Mouse (Mus musculus) ES-E14 (cell line): Measurements from ENCODE around the gene Psmd2. TPM values are rescaled to one million over a fixed set of nuclear protein-coding genes. Genes with fewer than 3 reads are reported as not detected.

Source experiments
- DNase-seq: peaks from one replicate; pipeline ENCODE4 v3.0.0-alpha.2; 2013; ENCODE audit warnings: low read depth, low spot score
- H3K27ac ChIP-seq: 2 replicates; pipeline ENCODE4 v1.5.1; 2012; ENCODE audit warnings: low read depth, mild to moderate bottlenecking, low read length, moderate library complexity, mixed read lengths; ENCODE audit not compliant: poor library complexity, insufficient read depth, severe bottlenecking
- H3K36me3 ChIP-seq: 2 replicates; pipeline ENCODE4 v1.6.1; 2012; ENCODE audit warnings: mild to moderate bottlenecking, low read length, moderate library complexity, mixed read lengths; ENCODE audit not compliant: control insufficient read depth, poor library complexity, insufficient read depth, severe bottlenecking
- H3K4me1 ChIP-seq, 2 experiments: fragments of 150-350 bp in 1 of 2; sonication (generic) in 1 of 2; 2 replicates each; pipeline ENCODE4 v1.6.1; 2012; ENCODE audit warnings: low read length in 2 of 2, mild to moderate bottlenecking in 1 of 2, mixed read lengths in 1 of 2; ENCODE audit not compliant: control insufficient read depth in 2 of 2, insufficient read depth in 2 of 2, poor library complexity in 1 of 2
- H3K4me3 ChIP-seq, 2 experiments: fragments of 150-350 bp in 1 of 2; sonication (generic) in 1 of 2; 2 replicates each; pipeline ENCODE4 v1.5.1; 2012; ENCODE audit warnings: low read length in 2 of 2, low read depth in 1 of 2, mild to moderate bottlenecking in 1 of 2, mixed read lengths in 1 of 2; ENCODE audit not compliant: insufficient read depth in 1 of 2, poor library complexity in 1 of 2, severe bottlenecking in 1 of 2
- H3K9ac ChIP-seq: 2 replicates; pipeline ENCODE4 v1.6.1; 2012; ENCODE audit warnings: low read depth, mild to moderate bottlenecking, low read length, mixed read lengths; ENCODE audit not compliant: poor library complexity, insufficient read depth, severe bottlenecking
- H3K9me3 ChIP-seq: fragments of 150-350 bp; sonication (generic); 2 replicates; pipeline ENCODE4 v1.6.1; 2012; ENCODE audit warnings: low read depth, mild to moderate bottlenecking, low read length; ENCODE audit not compliant: control insufficient read depth, insufficient read depth
- CHD2 ChIP-seq: IDR thresholded peaks from 2 replicates; pipeline ENCODE4 v1.6.1; 2014; ENCODE audit warnings: mild to moderate bottlenecking, low read depth, low read length, inconsistent platforms
- HCFC1 ChIP-seq: IDR thresholded peaks from 2 replicates; pipeline ENCODE4 v1.6.1; 2012; ENCODE audit warnings: low read length, inconsistent platforms, borderline replicate concordance; ENCODE audit not compliant: insufficient read depth
- MAFK ChIP-seq: IDR thresholded peaks from 2 replicates; pipeline ENCODE4 v1.6.1; 2014; ENCODE audit warnings: mild to moderate bottlenecking, low read depth, low read length, inconsistent platforms; ENCODE audit not compliant: insufficient read depth
- ZC3H11A ChIP-seq: IDR thresholded peaks from 2 replicates; pipeline ENCODE4 v1.6.1; 2012; ENCODE audit warnings: low read depth, mild to moderate bottlenecking, inconsistent platforms, low read length, borderline replicate concordance
- ZNF384 ChIP-seq: IDR thresholded peaks from 2 replicates; pipeline ENCODE4 v1.6.1; 2012; ENCODE audit warnings: low read depth, low read length, inconsistent platforms
- in situ Hi-C, 2 experiments: fragments of 600-800 bp; cut with MboI; formaldehyde crosslinking; loops; one replicate each; pipeline ENCODE4 v1.15.1; 2025; ENCODE audit warnings: low sequenced_read_pairs in 2 of 2, inconsistent platforms in 1 of 2; ENCODE audit not compliant: unreplicated experiment in 2 of 2
- total RNA-seq: library from RNA; depleted of rRNA; stranded (reverse); fragments of 300-350 nt; gene quantifications from 2 replicates; pipeline ENCODE4 v1.2.3, GENCODE M21; 2012; rRNA removed

Psmd2 gene
- total RNA-seq, 1 experiment, result 302 TPM

- H3K9ac ChIP-seq, result no peak overlapping the region
- H3K4me3 ChIP-seq, result no peak overlapping the region
- in situ Hi-C loops, result no loop called here
- TF ChIP-seq ZC3H11A, result no peak
- TF ChIP-seq CHD2, result no peak
- TF ChIP-seq HCFC1, result no peak
- TF ChIP-seq MAFK, result no peak
- TF ChIP-seq ZNF384, result no peak
- no peaks in the 10 kb centered on the region for H3K9me3 ChIP-seq
- H3K4me1 ChIP-seq, result peaks cover 7 to 36% of the 10 kb centered on the region in 2 experiments
- peaks cover 65% of the 10 kb centered on the region for H3K36me3 ChIP-seq
- no peak for DNase-seq
- no peak overlapping the region for H3K27ac ChIP-seq
Observed at GRCm38 (mm10) chr16:20710370-20710769, 58.9 kb downstream of the Psmd2 start.

- peaks cover 63% of the 10 kb centered on the region for H3K36me3 ChIP-seq
- in situ Hi-C loops, result no loop called here
- peaks cover 7 to 36% of the 10 kb centered on the region in 2 experiments for H3K4me1 ChIP-seq
- no peak overlapping the region for H3K27ac ChIP-seq
- H3K9me3 ChIP-seq, result no peaks in the 10 kb centered on the region
- no peak overlapping the region for H3K4me3 ChIP-seq
- no peak overlapping the region for H3K9ac ChIP-seq
- no peak for TF ChIP-seq MAFK
- no peak for TF ChIP-seq CHD2
- TF ChIP-seq HCFC1, result no peak
- TF ChIP-seq ZC3H11A, result no peak
- no peak for TF ChIP-seq ZNF384
- no peak for DNase-seq
Observed at GRCm38 (mm10) chr16:20710810-20711209, 59.4 kb downstream of the Psmd2 start.

GRCm38 (mm10) chr16:20712190-20712589, 60.7 kb downstream of the Psmd2 start:
- Histone ChIP-seq H3K9ac (no peak overlapping the region), H3K4me3 (no peak overlapping the region), H3K27ac (no peak overlapping the region), H3K4me1 (peaks cover 2 to 29% of the 10 kb centered on the region in 2 experiments; a peak in 2 of 4 replicates), H3K9me3 (no peaks in the 10 kb centered on the region), H3K36me3 (peaks cover 56% of the 10 kb centered on the region)
- no peak for TF ChIP-seq ZNF384
- no peak for TF ChIP-seq ZC3H11A
- TF ChIP-seq HCFC1, result no peak
- no peak for TF ChIP-seq CHD2
- no peak for TF ChIP-seq MAFK
- no peak for DNase-seq
- in situ Hi-C loops, result no loop called here

- DNase-seq, result no peak
- Histone ChIP-seq H3K36me3 (peaks cover 49% of the 10 kb centered on the region), H3K4me1 (peaks cover 2 to 22% of the 10 kb centered on the region in 2 experiments; a peak in 2 of 4 replicates), H3K9ac (no peak overlapping the region), H3K4me3 (no peak overlapping the region), H3K27ac (no peak overlapping the region), H3K9me3 (no peaks in the 10 kb centered on the region)
- TF ChIP-seq HCFC1 (no peak), ZC3H11A (no peak), ZNF384 (no peak), CHD2 (no peak), MAFK (no peak)
- in situ Hi-C loops, result no loop called here
Observed at GRCm38 (mm10) chr16:20712889-20713288, 61.4 kb downstream of the Psmd2 start.

Other genes with a start within 250 kb of the Psmd2 start
- 159 and 168 TPM in 2 replicates for gene Abcc5, start 225.3 kb upstream of the Psmd2 start, total RNA-seq
- gene Eif2b5, start 152.8 kb upstream of the Psmd2 start, total RNA-seq, result 159 and 173 TPM in 2 replicates
- gene Dvl3, start 134.7 kb upstream of the Psmd2 start, total RNA-seq, result 10.6 and 10.8 TPM in 2 replicates
- 170 and 236 TPM in 2 replicates for gene Ap2m1, start 116.2 kb upstream of the Psmd2 start, total RNA-seq
- 49.8 and 64.0 TPM in 2 replicates for gene Abcf3, start 103.1 kb upstream of the Psmd2 start, total RNA-seq
- gene Vwa5b2, start 62.2 kb upstream of the Psmd2 start, total RNA-seq, result 0.69 and 1.2 TPM in 2 replicates
- gene Eef1akmt4, start 40.1 kb upstream of the Psmd2 start, total RNA-seq, result 21.6 and 23.0 TPM in 2 replicates
- gene Gm49333, start 40.0 kb upstream of the Psmd2 start, total RNA-seq, result not detected in 2 replicates
- gene Alg3, start 39.9 kb upstream of the Psmd2 start, total RNA-seq, result 28.9 and 43.3 TPM in 2 replicates
- 0.32 and 0.58 TPM in 2 replicates for gene Camk2n2, start 30.4 kb upstream of the Psmd2 start, total RNA-seq
- gene Ece2, start 21.8 kb upstream of the Psmd2 start, total RNA-seq, result 6.7 and 11.3 TPM in 2 replicates
- 460 and 546 TPM in 2 replicates for gene Eif4g1, start 16.7 kb downstream of the Psmd2 start, total RNA-seq
- 1.9 and 2.6 TPM in 2 replicates for gene Fam131a, start 41.6 kb downstream of the Psmd2 start, total RNA-seq
- 125 and 134 TPM in 2 replicates for gene Polr2h, start 66.0 kb downstream of the Psmd2 start, total RNA-seq
- gene Clcn2, start 66.1 kb downstream of the Psmd2 start, total RNA-seq, result 38.2 and 104 TPM in 2 replicates
- gene Chrd, start 81.5 kb downstream of the Psmd2 start, total RNA-seq, result 3.7 and 9.6 TPM in 2 replicates
- 0.18 and 1.2 TPM in 2 replicates for gene Thpo, start 82.9 kb downstream of the Psmd2 start, total RNA-seq